Mouse (Mus musculus) WW6 (cell line): ENCODE data around the gene Itpr1.

Experiments
- DNase-seq: peaks from one replicate; pipeline ENCODE4 v3.0.0-alpha.2; 2013; ENCODE audit warnings: low read depth, low spot score

Itpr1 gene

DNA sequence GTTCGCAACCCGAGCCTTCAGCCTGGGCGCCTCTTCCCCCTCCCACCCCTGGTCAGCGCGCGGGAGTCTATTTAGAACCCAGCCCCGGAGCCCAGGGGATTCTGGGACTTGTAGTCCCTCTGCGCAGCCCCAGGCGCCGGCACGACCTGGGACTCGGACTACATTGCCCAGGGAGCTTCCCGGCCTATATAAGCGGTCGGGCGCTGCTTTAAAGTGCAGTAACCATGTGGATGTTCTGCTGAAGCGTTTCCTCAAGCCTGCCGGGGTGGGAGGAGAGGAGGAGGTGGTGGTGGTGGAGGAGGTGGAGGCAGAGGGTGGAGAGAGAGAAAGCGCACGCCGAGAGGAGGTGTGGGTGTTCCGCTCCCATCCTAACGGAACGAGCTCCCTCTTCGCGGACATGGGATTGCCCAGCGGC, at the start of gene Itpr1:
Gene Itpr1 (plus strand): TSS at position 216 of the 415 bp plus-strand sequence.
- peak; percentile 100 for DNase-seq

GRCm38 (mm10) chr6:108164935-108165334, 48.0 kb upstream of the Itpr1 start:
- no peak for DNase-seq

- no peak for DNase-seq
Observed at GRCm38 (mm10) chr6:108165598-108165997, 47.3 kb upstream of the Itpr1 start.

DNA sequence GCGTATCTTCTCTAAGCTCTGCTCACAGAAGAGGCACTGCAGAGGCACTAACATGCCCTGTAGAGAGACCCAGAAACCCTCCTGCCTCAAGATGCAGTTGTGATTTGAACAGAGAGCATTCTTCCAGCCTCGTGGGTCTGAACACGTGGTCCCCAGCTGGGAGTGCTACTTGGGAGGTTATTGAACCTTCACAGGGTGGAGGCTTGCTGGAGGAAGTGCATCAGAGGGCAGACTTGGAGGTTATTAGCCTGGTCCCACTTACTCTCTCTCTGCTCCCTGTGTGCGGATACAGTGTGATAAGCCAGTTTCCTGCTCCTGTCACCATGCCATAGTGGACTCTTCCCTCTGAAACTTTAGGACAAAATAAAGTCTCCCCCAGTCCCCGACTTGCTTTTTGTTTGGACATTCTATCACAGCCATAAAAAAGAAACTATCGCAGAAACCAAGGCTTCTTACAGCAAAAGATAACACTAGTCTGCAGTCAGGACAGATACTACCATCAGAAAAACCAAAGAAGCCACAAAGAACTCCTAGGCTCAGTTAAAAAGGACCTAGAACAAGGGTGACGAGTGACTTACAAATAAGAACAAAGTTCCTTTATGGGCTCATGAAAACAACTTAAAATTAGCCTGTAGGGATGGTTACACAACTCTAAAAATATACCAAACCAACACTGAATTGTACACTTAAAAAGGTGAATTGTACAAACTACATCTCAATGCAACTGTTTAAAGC, 44.8 kb upstream of the Itpr1 start:
- DNase-seq = no peak

DNA sequence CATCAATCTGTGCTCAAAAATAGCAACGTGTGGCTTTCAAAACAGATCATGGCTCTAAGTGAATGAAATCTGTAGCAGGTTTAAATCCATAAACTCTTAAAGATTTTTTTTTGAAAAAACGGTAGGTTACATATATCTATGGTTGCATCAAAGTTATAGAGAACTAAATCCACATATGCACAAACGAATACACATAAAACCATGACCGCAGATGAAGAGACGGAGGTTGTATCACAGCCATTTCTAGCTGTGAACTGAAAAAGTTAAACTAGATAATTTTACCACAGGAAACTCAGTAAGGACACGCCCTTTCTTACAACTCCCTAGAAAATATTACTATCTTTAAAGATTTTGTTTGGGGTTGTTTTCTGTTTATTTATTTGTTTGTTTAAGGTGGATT, 44.2 kb upstream of the Itpr1 start:
- DNase-seq = no peak

GRCm38 (mm10) chr6:108169466-108169865, 43.4 kb upstream of the Itpr1 start:
- DNase-seq = no peak

GRCm38 (mm10) chr6:108172219-108172618, 40.7 kb upstream of the Itpr1 start:
- no peak for DNase-seq

DNA sequence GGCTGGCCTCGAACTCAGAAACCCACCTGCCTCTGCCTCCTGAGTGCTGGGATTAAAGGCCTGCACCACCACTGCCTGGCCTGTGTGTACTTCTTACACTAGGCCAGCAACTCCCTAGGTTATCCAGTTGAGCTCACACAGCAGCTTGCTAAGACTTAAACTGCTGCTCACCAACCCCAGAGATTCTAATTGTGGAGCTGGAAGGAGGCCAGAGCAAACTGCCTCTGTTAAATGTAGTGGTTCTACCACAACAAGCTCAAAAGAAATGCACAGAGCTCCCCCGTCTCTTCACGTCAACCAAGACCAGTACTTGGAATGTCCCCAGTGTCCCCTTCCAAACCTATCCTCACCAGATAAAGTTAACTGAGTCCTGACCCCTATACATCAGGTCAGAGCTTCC, 38.7 kb upstream of the Itpr1 start:
- no peak for DNase-seq

GRCm38 (mm10) chr6:108179087-108179486, 33.8 kb upstream of the Itpr1 start:
- no peak for DNase-seq

DNA sequence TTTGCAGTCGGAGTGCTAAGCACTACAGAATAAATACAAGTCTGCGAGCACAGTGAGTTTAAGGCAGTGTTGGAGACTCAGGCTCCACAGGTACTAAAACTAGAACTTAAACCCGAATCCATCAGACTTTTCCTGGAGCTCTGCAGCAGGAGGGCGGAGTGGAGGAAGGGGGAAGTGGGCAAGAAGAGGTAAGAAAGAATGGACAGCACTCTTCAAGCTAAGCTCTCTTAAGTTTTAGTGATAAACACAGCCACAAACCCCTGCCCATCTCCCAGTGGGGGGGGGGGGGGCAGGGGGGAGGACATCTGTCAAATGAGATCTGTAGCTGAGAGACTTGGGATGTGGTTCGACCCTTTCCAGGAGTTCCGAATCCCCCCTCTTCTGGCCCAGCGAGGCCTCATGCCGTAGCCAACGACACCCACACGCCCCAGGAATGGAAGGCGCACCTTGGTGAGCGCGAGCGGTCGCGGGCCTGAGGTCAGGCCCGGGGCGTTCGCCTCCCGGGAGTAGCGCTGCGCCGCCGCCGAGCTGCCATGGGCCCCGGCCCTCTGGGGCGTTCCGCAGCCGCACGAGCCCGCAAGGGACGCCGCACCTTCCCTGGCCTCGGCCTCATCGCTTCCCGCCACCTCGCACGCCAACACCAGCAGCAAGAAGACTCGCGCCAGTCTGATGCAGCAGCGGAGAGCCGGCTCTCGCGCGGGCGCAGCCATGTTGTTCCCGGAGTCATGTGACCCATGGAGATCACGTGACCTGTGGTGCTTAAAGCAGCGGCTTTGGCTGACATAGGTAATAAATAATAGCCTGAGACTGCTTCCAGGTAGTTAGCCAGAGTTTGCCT, 27.8 kb upstream of the Itpr1 start, which contains the start of gene Sumf1:
Gene Sumf1 (minus strand): TSS at position 736 of the 838 bp plus-strand sequence.
- peak; percentile 87 for DNase-seq

DNA sequence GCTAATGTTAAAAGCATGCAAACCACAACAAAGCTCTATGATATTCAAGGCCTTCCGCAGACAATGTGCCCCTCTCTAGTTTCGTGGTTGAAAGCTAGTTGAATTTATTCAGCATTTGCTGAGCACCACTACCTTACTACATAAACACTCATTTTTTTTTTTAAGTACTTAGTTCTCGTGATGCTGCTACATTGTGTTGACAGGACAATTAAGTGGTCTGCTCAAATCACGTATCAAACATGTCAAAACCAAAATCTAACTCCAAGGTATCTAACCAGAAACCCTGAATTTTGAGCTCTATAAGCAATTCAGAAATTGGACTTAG, 27.2 kb upstream of the Itpr1 start:
- DNase-seq = no peak

- DNase-seq = no peak
Observed at GRCm38 (mm10) chr6:108190690-108191089, 22.2 kb upstream of the Itpr1 start.

GRCm38 (mm10) chr6:108192632-108193031, 20.3 kb upstream of the Itpr1 start:
- no peak for DNase-seq

GRCm38 (mm10) chr6:108196665-108197064, 16.2 kb upstream of the Itpr1 start:
- DNase-seq = no peak

DNA sequence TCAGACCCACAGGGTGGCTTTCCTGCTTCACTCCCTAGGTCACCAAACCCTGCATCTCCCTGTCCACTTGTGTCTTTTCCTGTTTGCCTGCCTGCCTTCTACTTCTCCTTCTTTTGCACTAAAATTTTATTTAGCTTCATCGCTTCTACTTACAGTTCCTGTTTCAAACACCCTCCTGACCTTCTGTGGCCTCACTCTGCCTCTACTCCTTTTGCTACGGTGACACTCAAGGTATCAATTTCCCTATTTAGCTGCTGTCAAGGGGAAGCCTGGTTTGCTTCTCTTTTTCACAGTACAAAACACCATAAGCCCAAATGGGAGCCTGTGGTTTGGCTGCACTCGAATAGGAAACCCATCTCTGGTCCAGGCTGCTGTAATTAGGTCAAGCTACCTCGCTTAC, 15.8 kb upstream of the Itpr1 start:
- DNase-seq = no peak

- DNase-seq = no peak
Observed at GRCm38 (mm10) chr6:108198286-108198685, 14.6 kb upstream of the Itpr1 start.

DNA sequence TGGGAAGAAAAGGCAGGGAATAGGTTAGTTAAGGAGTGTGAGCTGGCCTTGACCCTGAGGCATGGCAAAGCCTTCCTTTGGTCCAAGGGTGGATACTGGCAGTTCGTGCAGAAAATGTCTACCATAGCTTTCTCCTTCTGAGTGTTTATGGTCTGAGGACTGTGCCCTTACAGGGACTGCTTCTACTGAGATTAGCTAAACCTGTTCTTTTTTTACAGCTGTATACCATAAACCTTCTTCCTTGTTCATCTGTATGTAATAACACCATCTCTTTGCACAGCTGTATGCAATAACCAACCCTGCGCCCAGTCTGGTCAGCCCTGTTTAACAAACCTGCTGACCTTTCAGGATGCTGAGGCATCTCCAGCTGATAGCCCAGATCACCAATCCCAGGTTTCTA, 8.6 kb upstream of the Itpr1 start:
- DNase-seq = no peak

GRCm38 (mm10) chr6:108206145-108206544, 6.8 kb upstream of the Itpr1 start:
- DNase-seq = no peak

DNA sequence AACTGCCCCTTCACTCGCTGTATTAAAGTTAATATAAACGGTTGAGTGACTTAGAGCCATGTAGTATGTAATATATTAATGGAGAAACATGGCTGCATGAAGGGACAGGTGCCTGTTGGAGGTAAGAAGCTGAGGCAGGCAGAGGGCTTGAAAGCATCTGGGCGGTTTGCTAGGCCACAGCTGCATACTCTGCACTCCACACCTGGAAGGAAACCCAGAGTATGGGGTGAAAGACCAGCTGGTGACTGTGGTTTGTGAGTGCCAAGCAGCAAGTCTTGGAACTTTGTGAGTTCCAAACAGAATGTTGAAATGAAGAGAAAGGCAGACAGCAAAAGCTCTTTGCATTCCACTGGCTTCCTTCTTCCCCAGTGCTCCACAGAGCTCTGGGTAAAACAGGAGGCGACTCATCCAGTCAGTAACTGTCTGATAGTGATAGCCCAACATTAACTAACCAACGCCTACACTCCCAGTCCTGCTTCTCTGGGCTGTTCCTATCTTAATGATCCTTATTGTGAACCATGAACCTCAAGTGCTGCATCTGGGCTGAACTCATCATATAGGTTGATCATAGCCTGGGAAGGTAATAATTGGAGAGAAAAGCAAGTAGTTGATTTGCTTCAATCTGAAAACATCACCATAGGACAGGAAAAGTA, 5.9 kb upstream of the Itpr1 start:
- no peak for DNase-seq

- no peak for DNase-seq
Observed at GRCm38 (mm10) chr6:108211896-108212880, 708 bp upstream of the Itpr1 start.
